ENCODE assay signal across 8 mouse cellular contexts in genomic region chr2:6872894-6873255, GRCm38 (mm10).
DNase-seq lines count a peak whose midpoint lies in the region; ATAC-seq and TF ChIP-seq lines count a peak whose summit lies in the region.

No protein-coding gene starts in this region.

- H3K36me3 ChIP-seq in kidney, embryonic 14.5 days (ENCODE audit: control insufficient read depth, insufficient read depth, low read length) = no peaks in the 10 kb centered on the region
- H3K36me3 ChIP-seq in hindbrain, embryonic 15.5 days = no peaks in the 10 kb centered on the region
- H3K36me3 ChIP-seq in midbrain, embryonic 13.5 days = no peaks in the 10 kb centered on the region

- H3K27me3 ChIP-seq in kidney, embryonic 14.5 days (ENCODE audit: control insufficient read depth, insufficient read depth, low read length) = peaks cover 8% of the 10 kb centered on the region; the same call in 1 of the 2 replicates
- no peaks in the 10 kb centered on the region for H3K27me3 ChIP-seq in hindbrain, embryonic 15.5 days
- H3K27me3 ChIP-seq in midbrain, embryonic 13.5 days = no peaks in the 10 kb centered on the region

- H3K27ac ChIP-seq in kidney, embryonic 14.5 days (ENCODE audit: low read depth, low read length) = no peak overlapping the region
- H3K27ac ChIP-seq in bone marrow, adult 2 months (ENCODE audit: control insufficient read depth, insufficient read depth, low read depth, low read length, poor library complexity) = peak overlapping the region; percentile 9; the same call in 1 of the 2 replicates
- peak overlapping the region; percentile 97 for H3K27ac ChIP-seq in hindbrain, embryonic 15.5 days (replicated peaks)
- H3K27ac ChIP-seq in midbrain, embryonic 13.5 days = peak overlapping the region; percentile 97

- peak; percentile 73 for ATAC-seq in kidney, embryonic 14.5 days (ENCODE audit: low FRiP score, low TSS enrichment)
- peak; percentile 55 for ATAC-seq in hindbrain, embryonic 15.5 days (ENCODE audit: low FRiP score, low read depth)
- no peak; the same call in 1 of the 2 replicates for ATAC-seq in midbrain, embryonic 13.5 days
- no peak for ATAC-seq in cerebellum, adult (ENCODE audit: insufficient number of reproducible peaks, low FRiP score, low TSS enrichment)

- TF ChIP-seq POLR2A in bone marrow, adult 2 months (IDR thresholded peaks at IDR 0.05; ENCODE audit: borderline replicate concordance, control insufficient read depth, low read depth, low read length) = no peak

- peak overlapping the region; percentile 77 for H3K4me3 ChIP-seq in kidney, embryonic 14.5 days (ENCODE audit: low read length)
- peak overlapping the region; percentile 14 for H3K4me3 ChIP-seq in bone marrow, adult 2 months (replicated peaks; ENCODE audit: control insufficient read depth, low read depth, low read length)
- peak overlapping the region; percentile 87 for H3K4me3 ChIP-seq in hindbrain, embryonic 15.5 days
- peak overlapping the region; percentile 91 for H3K4me3 ChIP-seq in midbrain, embryonic 13.5 days (replicated peaks)

- H3K9ac ChIP-seq in kidney, embryonic 14.5 days (ENCODE audit: low read depth, low read length) = peak overlapping the region; percentile 73
- peak overlapping the region; percentile 97 for H3K9ac ChIP-seq in hindbrain, embryonic 15.5 days
- H3K9ac ChIP-seq in midbrain, embryonic 13.5 days (replicated peaks) = peak overlapping the region; percentile 98

- no peaks in the 10 kb centered on the region for H3K9me3 ChIP-seq in kidney, embryonic 14.5 days (ENCODE audit: control insufficient read depth, low read length)
- H3K9me3 ChIP-seq in hindbrain, embryonic 15.5 days = no peaks in the 10 kb centered on the region
- H3K9me3 ChIP-seq in midbrain, embryonic 13.5 days = no peaks in the 10 kb centered on the region

- 15% methylated on average over 10 of the region's 10 CpGs for WGBS in kidney, embryonic 14.5 days
- 22% methylated on average over 10 of the region's 10 CpGs for WGBS in bone marrow, adult 2 months
- 8% methylated on average over 10 of the region's 10 CpGs for WGBS in hindbrain, embryonic 15.5 days
- 7% methylated on average over 10 of the region's 10 CpGs for WGBS in midbrain, embryonic 13.5 days

- peak overlapping the region; percentile 97 for H3K4me2 ChIP-seq in kidney, embryonic 14.5 days (replicated peaks; ENCODE audit: low read depth, low read length)
- H3K4me2 ChIP-seq in hindbrain, embryonic 15.5 days = peak overlapping the region; percentile 91
- peak overlapping the region; percentile 91 for H3K4me2 ChIP-seq in midbrain, embryonic 13.5 days (replicated peaks)

- H3K4me1 ChIP-seq in kidney, embryonic 14.5 days (ENCODE audit: control insufficient read depth, insufficient read depth, low read length) = no peaks in the 10 kb centered on the region
- no peaks in the 10 kb centered on the region for H3K4me1 ChIP-seq in bone marrow, adult 2 months (ENCODE audit: control insufficient read depth, insufficient read depth, low read length)
- peaks cover 59% of the 10 kb centered on the region for H3K4me1 ChIP-seq in hindbrain, embryonic 15.5 days (replicated peaks)
- peaks cover 69% of the 10 kb centered on the region for H3K4me1 ChIP-seq in midbrain, embryonic 13.5 days (replicated peaks)

- no peak for DNase-seq in kidney, postnatal 36 days
- no peak for DNase-seq in layer of hippocampus, postnatal 36 days
- no peak for DNase-seq in right cerebral cortex, adult 18-20 months

- no peak for TF ChIP-seq CTCF in bone marrow, adult 2 months (IDR thresholded peaks at IDR 0.05; ENCODE audit: control insufficient read depth, insufficient read depth, low read length)

Comparison
In these comparisons a context has a peak if more than half of its experiments do, and no peak if none do; other contexts are left out.
1. ATAC-seq: peak in kidney, embryonic 14.5 days (single experiment) and hindbrain, embryonic 15.5 days (single experiment); none in midbrain, embryonic 13.5 days (single experiment) and cerebellum, adult (single experiment).
2. H3K4me3 ChIP-seq: peak in every context shown above with its lines; median percentile 91 in midbrain, embryonic 13.5 days; 87 in hindbrain, embryonic 15.5 days; 77 in kidney, embryonic 14.5 days; 14 in bone marrow, adult 2 months.
3. Peak in every context shown above with its lines, with median percentiles within 50 percentile points of each other: H3K4me2 ChIP-seq and H3K9ac ChIP-seq.